Mouse (Mus musculus) forebrain, embryonic 14.5 days (tissue): ENCODE measurements around the gene Ubap2. TPM values are rescaled to one million over a fixed set of nuclear protein-coding genes. Genes with fewer than 3 reads are reported as not detected.

Experiments used
- ATAC-seq: fragments of 200-750 bp; cut with Nextera tagmentation; 2 replicates; pipeline ENCODE4 v1.8.0; 2017; ENCODE audit warnings: mild to moderate bottlenecking, moderate library complexity
- DNase-seq: peaks from one replicate; pipeline ENCODE4 v3.0.0-alpha.2; 2015; ENCODE audit warnings: low spot score
- H3K27ac ChIP-seq: fragments of 300-500 bp; sonication (generic); 2 replicates; pipeline ENCODE4 v1.5.1; 2014; ENCODE audit warnings: low read depth, mild to moderate bottlenecking, control low read depth, low read length, moderate library complexity
- H3K27me3 ChIP-seq: fragments of 300-500 bp; sonication (generic); replicated peaks from 2 replicates; pipeline ENCODE4 v1.6.1; 2014; ENCODE audit warnings: low read length, control low read depth, mixed read lengths; ENCODE audit not compliant: control insufficient read depth, insufficient read depth
- H3K36me3 ChIP-seq: fragments of 300-500 bp; sonication (generic); 2 replicates; pipeline ENCODE4 v1.6.1; 2014; ENCODE audit warnings: low read length, control low read depth; ENCODE audit not compliant: control insufficient read depth, insufficient read depth
- H3K4me1 ChIP-seq: fragments of 300-500 bp; sonication (generic); 2 replicates; pipeline ENCODE4 v1.6.1; 2014; ENCODE audit warnings: antibody characterized with exemption, low read length, control low read depth; ENCODE audit not compliant: control insufficient read depth, insufficient read depth
- H3K4me2 ChIP-seq: fragments of 300-500 bp; sonication (generic); 2 replicates; pipeline ENCODE4 v1.6.1; 2014; ENCODE audit warnings: mild to moderate bottlenecking, control low read depth, low read length
- H3K4me3 ChIP-seq: fragments of 300-500 bp; sonication (generic); 2 replicates; pipeline ENCODE4 v1.5.1; 2014; ENCODE audit warnings: low read depth, low read length, control low read depth
- H3K9ac ChIP-seq: fragments of 300-500 bp; sonication (generic); 2 replicates; pipeline ENCODE4 v1.6.1; 2014; ENCODE audit warnings: mild to moderate bottlenecking, low read length, control low read depth, moderate library complexity
- H3K9me3 ChIP-seq: fragments of 300-500 bp; sonication (generic); replicated peaks from 2 replicates; pipeline ENCODE4 v1.6.1; 2016; ENCODE audit warnings: low read length, control low read depth, mixed read lengths; ENCODE audit not compliant: control insufficient read depth
- WGBS: fragments of 180-500 bp; shearing (Covaris S2); extraction: QIAGEN DNeasy Blood & Tissue Kit; methylation state at CpG from one replicate; pipeline ENCODE4 v1.1.7; 2014; 5-methylcytosine and 5-hydroxymethylcytosine counted together
- polyA plus RNA-seq: library from polyadenylated mRNA; unstranded; fragments of >200 nt; fragmentation: Nextera tagmentation; extraction: Ambion mirVana; gene quantifications from 2 replicates; pipeline ENCODE4 v1.2.1, GENCODE M21; 2014

Ubap2 gene
- polyA plus RNA-seq, 1 experiment from 2014 or later, result 41.7 TPM

GRCm38 (mm10) chr4:41304302-41304701 lies 29.4 kb upstream of the Ubap2 start:
- no peak overlapping the region for H3K4me3 ChIP-seq
- peaks cover 57% of the 10 kb centered on the region for H3K36me3 ChIP-seq
- ATAC-seq (no peak), DNase-seq (peak; percentile 37)
- H3K4me1 ChIP-seq, result no peaks in the 10 kb centered on the region
- no peak overlapping the region for H3K27ac ChIP-seq
- no peak overlapping the region for H3K4me2 ChIP-seq
- no peaks in the 10 kb centered on the region for H3K27me3 ChIP-seq
- H3K9ac ChIP-seq, result no peak overlapping the region
- H3K9me3 ChIP-seq, result no peaks in the 10 kb centered on the region
- 81% methylated on average over 3 of the region's 3 CpGs for WGBS

- Histone ChIP-seq H3K27ac (no peak overlapping the region), H3K4me3 (no peak overlapping the region), H3K27me3 (no peaks in the 10 kb centered on the region), H3K4me2 (no peak overlapping the region), H3K4me1 (no peaks in the 10 kb centered on the region), H3K9ac (no peak overlapping the region), H3K9me3 (no peaks in the 10 kb centered on the region), H3K36me3 (peaks cover 58% of the 10 kb centered on the region)
- DNase-seq (no peak), ATAC-seq (no peak)
- WGBS, result 85% methylated on average over 7 of the region's 7 CpGs
These were observed 28.7 kb upstream of the Ubap2 start for GRCm38 (mm10) chr4:41303671-41304070.

- DNase-seq (no peak), ATAC-seq (no peak)
- H3K9me3 ChIP-seq, result no peaks in the 10 kb centered on the region
- WGBS, result 89% methylated on average over 5 of the region's 5 CpGs
- peaks cover 91% of the 10 kb centered on the region for H3K36me3 ChIP-seq
- no peak overlapping the region for H3K4me2 ChIP-seq
- no peak overlapping the region for H3K4me3 ChIP-seq
- no peaks in the 10 kb centered on the region for H3K27me3 ChIP-seq
- no peak overlapping the region for H3K9ac ChIP-seq
- H3K27ac ChIP-seq, result no peak overlapping the region
- no peaks in the 10 kb centered on the region for H3K4me1 ChIP-seq
These were observed 24.0 kb upstream of the Ubap2 start for GRCm38 (mm10) chr4:41298976-41299375.

GRCm38 (mm10) chr4:41295960-41296359 lies 21.0 kb upstream of the Ubap2 start:
- Histone ChIP-seq H3K36me3 (peaks cover 92% of the 10 kb centered on the region), H3K4me3 (no peak overlapping the region), H3K9ac (no peak overlapping the region), H3K27ac (no peak overlapping the region), H3K9me3 (no peaks in the 10 kb centered on the region), H3K4me1 (no peaks in the 10 kb centered on the region), H3K4me2 (no peak overlapping the region), H3K27me3 (no peaks in the 10 kb centered on the region)
- ATAC-seq (no peak), DNase-seq (no peak)
- 94% methylated on average over 7 of the region's 7 CpGs for WGBS

- H3K4me3 ChIP-seq, result no peak overlapping the region
- H3K9ac ChIP-seq, result no peak overlapping the region
- 90% methylated on average over 11 of the region's 11 CpGs for WGBS
- no peaks in the 10 kb centered on the region for H3K27me3 ChIP-seq
- DNase-seq (no peak), ATAC-seq (no peak)
- H3K4me2 ChIP-seq, result no peak overlapping the region
- no peaks in the 10 kb centered on the region for H3K4me1 ChIP-seq
- no peak overlapping the region for H3K27ac ChIP-seq
- H3K9me3 ChIP-seq, result no peaks in the 10 kb centered on the region
- H3K36me3 ChIP-seq, result peaks cover 92% of the 10 kb centered on the region
These were observed 20.6 kb upstream of the Ubap2 start for GRCm38 (mm10) chr4:41295507-41295906.

GRCm38 (mm10) chr4:41293907-41294306 lies 19.0 kb upstream of the Ubap2 start:
- H3K4me1 ChIP-seq, result no peaks in the 10 kb centered on the region
- H3K9ac ChIP-seq, result no peak overlapping the region
- no peaks in the 10 kb centered on the region for H3K9me3 ChIP-seq
- peaks cover 83% of the 10 kb centered on the region for H3K36me3 ChIP-seq
- H3K27me3 ChIP-seq, result no peaks in the 10 kb centered on the region
- ATAC-seq (peak; percentile 90), DNase-seq (peak; percentile 95)
- H3K4me3 ChIP-seq, result no peak overlapping the region
- H3K27ac ChIP-seq, result peak overlapping the region; percentile 68; the same call in 1 of the 2 replicates
- 17% methylated on average over 4 of the region's 4 CpGs for WGBS
- H3K4me2 ChIP-seq, result no peak overlapping the region

GRCm38 (mm10) chr4:41289802-41290201 lies 14.9 kb upstream of the Ubap2 start:
- no peak overlapping the region for H3K27ac ChIP-seq
- WGBS, result 80% methylated on average over 7 of the region's 7 CpGs
- no peaks in the 10 kb centered on the region for H3K27me3 ChIP-seq
- no peaks in the 10 kb centered on the region for H3K4me1 ChIP-seq
- peaks cover 42% of the 10 kb centered on the region for H3K36me3 ChIP-seq
- ATAC-seq (no peak), DNase-seq (no peak)
- no peak overlapping the region for H3K4me2 ChIP-seq
- H3K4me3 ChIP-seq, result no peak overlapping the region
- no peak overlapping the region for H3K9ac ChIP-seq
- H3K9me3 ChIP-seq, result no peaks in the 10 kb centered on the region

GRCm38 (mm10) chr4:41286420-41286819 lies 11.5 kb upstream of the Ubap2 start:
- H3K27ac ChIP-seq, result no peak overlapping the region
- peaks cover 14% of the 10 kb centered on the region for H3K36me3 ChIP-seq
- no peaks in the 10 kb centered on the region for H3K4me1 ChIP-seq
- no peaks in the 10 kb centered on the region for H3K9me3 ChIP-seq
- H3K9ac ChIP-seq, result no peak overlapping the region
- no peak overlapping the region for H3K4me3 ChIP-seq
- ATAC-seq (no peak), DNase-seq (peak; percentile 75)
- H3K27me3 ChIP-seq, result no peaks in the 10 kb centered on the region
- H3K4me2 ChIP-seq, result no peak overlapping the region
- 25% methylated on average over 3 of the region's 3 CpGs for WGBS

- Histone ChIP-seq H3K9me3 (no peaks in the 10 kb centered on the region), H3K36me3 (no peaks in the 10 kb centered on the region), H3K4me3 (no peak overlapping the region), H3K27me3 (no peaks in the 10 kb centered on the region), H3K9ac (no peak overlapping the region), H3K4me1 (no peaks in the 10 kb centered on the region), H3K27ac (no peak overlapping the region), H3K4me2 (no peak overlapping the region)
- DNase-seq (no peak), ATAC-seq (no peak)
- WGBS, result 90% methylated on average over 2 of the region's 2 CpGs
These were observed 9.1 kb upstream of the Ubap2 start for GRCm38 (mm10) chr4:41284087-41284486.
